Mouse (Mus musculus) E14TG2a.4 (cell line): ENCODE data around the gene Rex2.
"Not testable (repeated sequence)": the region's sequence is repeated elsewhere in the genome, so short reads cannot be mapped to it uniquely, and the experiment has no call there.

Experiments used
- CTCF ChIP-seq: conservative IDR thresholded peaks from 2 replicates; pipeline ENCODE4 v1.5.1; 2014; ENCODE audit warnings: low read length
- NANOG ChIP-seq: IDR thresholded peaks from 2 replicates; pipeline ENCODE4 v1.6.1; 2014; ENCODE audit warnings: borderline replicate concordance, low read length, mixed read lengths
- POU5F1 ChIP-seq: IDR thresholded peaks from 2 replicates; pipeline ENCODE4 v1.6.1; 2014; ENCODE audit warnings: low read length, borderline replicate concordance

DNA sequence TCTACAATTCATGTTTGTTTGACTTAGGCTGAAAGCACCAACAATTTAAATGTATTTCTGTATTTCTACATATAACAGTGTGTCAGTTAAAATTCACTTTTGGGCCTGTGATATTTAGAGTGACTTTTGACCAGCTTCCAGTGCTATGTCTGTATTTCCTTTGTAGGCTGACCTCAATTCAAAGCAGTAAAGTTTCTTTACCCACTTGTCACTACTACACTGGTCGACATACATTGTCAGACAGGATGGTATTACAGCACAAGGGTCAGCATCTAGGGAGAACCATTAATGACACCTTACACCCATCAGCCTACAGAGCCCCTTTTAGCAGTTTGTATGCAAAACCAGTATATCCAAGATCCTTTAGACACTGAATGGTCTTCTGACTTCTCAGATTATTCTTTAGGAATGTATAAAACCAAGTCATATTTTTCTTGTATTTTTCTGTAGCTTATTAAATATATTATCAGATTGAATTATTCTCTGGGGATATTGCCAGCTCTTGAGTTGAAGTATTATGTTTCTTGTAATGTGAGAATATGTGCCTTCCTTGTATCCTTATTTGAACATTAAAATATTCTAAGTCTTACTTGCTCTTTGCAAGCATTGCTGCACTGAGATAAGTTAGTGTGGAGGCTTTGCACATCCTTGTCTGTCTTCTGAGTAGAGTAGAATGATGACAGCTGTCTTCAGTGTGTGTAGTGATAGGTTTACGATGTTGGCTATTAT, 9.8 kb downstream of the Rex2 start:
- TF ChIP-seq CTCF, NANOG, POU5F1: not testable (repeated sequence)
